Mouse (Mus musculus) kidney, adult 2 months (tissue): ENCODE data around the gene Trpc1.

Experiments used
- CTCF ChIP-seq: fragments of 200-500 bp; conservative IDR thresholded peaks from 2 replicates; pipeline ENCODE4 v1.5.1; 2011; ENCODE audit warnings: low read depth, mild to moderate bottlenecking, control low read depth, low read length, moderate library complexity, mixed read lengths; ENCODE audit not compliant: insufficient read depth, insufficient read length
- POLR2A ChIP-seq: fragments of 200-500 bp; IDR thresholded peaks from one replicate; pipeline ENCODE4 v1.6.1; 2011; ENCODE audit warnings: low read depth, low read length, control low read depth

DNA sequence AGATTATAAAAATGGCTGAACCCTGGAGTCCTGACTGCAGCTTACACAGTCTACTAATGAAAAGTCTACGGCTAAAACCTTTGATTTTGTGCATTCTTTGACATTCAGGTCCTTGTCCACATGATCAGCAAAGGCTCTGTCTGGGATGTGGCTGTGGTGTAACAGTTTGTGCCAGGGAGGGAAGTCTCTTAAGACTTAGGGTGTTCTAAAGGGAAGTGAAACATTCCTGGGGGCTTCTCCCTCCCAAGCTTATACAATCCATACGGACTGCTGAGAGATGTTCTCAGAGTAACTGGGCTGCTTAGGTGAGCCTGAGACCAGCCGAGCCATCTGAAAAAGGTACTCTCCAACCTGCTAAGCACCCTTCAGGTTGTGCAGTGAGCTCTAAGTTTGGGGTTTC lies 12.1 kb upstream of the Trpc1 start:
- TF ChIP-seq POLR2A (no peak), CTCF (no peak)
